Mouse (Mus musculus) myocyte (in vitro differentiated cells): ENCODE data around the gene Espn. TPM values are rescaled to one million over a fixed set of nuclear protein-coding genes. Genes with fewer than 3 reads are reported as not detected.

Experiments
- H3K27me3 ChIP-seq: one replicate; pipeline ENCODE4 v1.6.1; 2011; ENCODE audit not compliant: control insufficient read depth, insufficient read depth, insufficient read length
- H3K36me3 ChIP-seq: one replicate; pipeline ENCODE4 v1.6.1; 2011; ENCODE audit not compliant: control insufficient read depth, insufficient read depth
- H3K4me2 ChIP-seq: one replicate; pipeline ENCODE4 v1.6.1; 2011; ENCODE audit warnings: low read depth, control low read depth
- H3K4me3 ChIP-seq: one replicate; pipeline ENCODE4 v1.5.1; 2011; ENCODE audit warnings: mild to moderate bottlenecking, control low read depth, moderate library complexity
- H3K79me2 ChIP-seq: one replicate; pipeline ENCODE4 v1.6.1; 2011; ENCODE audit not compliant: control insufficient read depth, insufficient read depth
- H3ac ChIP-seq: one replicate; pipeline ENCODE4 v1.6.1; 2011; ENCODE audit not compliant: control insufficient read depth, insufficient read length
- CEBPB ChIP-seq: IDR thresholded peaks from 2 replicates; pipeline ENCODE4 v1.6.1; 2011; ENCODE audit warnings: mild to moderate bottlenecking, moderate library complexity; ENCODE audit not compliant: poor library complexity, insufficient read depth, severe bottlenecking
- E2F4 ChIP-seq: IDR thresholded peaks from one replicate; pipeline ENCODE4 v1.6.1; 2011; ENCODE audit warnings: mild to moderate bottlenecking, control low read depth, moderate library complexity; ENCODE audit not compliant: insufficient read depth
- MAX ChIP-seq: IDR thresholded peaks from one replicate; pipeline ENCODE4 v1.6.1; 2011; ENCODE audit warnings: low read depth, mild to moderate bottlenecking, control low read depth
- MYOD1 ChIP-seq, 3 experiments: IDR thresholded peaks; one replicate each; pipeline ENCODE4 v1.6.1; 2011; ENCODE audit warnings: control low read depth in 2 of 3, low read depth in 2 of 3, mild to moderate bottlenecking in 2 of 3, moderate library complexity in 1 of 3; ENCODE audit not compliant: insufficient read length in 2 of 3, control insufficient read depth in 1 of 3
- MYOG ChIP-seq, 3 experiments: IDR thresholded peaks; one replicate each; pipeline ENCODE4 v1.6.1; 2011; ENCODE audit warnings: control low read depth in 2 of 3, low read depth in 2 of 3, mild to moderate bottlenecking in 2 of 3; ENCODE audit not compliant: insufficient read length in 2 of 3, control insufficient read depth in 1 of 3, insufficient read depth in 1 of 3
- POLR2A ChIP-seq: IDR thresholded peaks from one replicate; pipeline ENCODE4 v1.6.1; 2011; ENCODE audit warnings: low read depth, mild to moderate bottlenecking, control low read depth, moderate library complexity; ENCODE audit not compliant: insufficient read length
- POLR2AphosphoS2 ChIP-seq: IDR thresholded peaks from one replicate; pipeline ENCODE4 v1.6.1; 2011; ENCODE audit warnings: low read depth, control low read depth; ENCODE audit not compliant: insufficient read length
- REST ChIP-seq: IDR thresholded peaks from one replicate; pipeline ENCODE4 v1.6.1; 2011; ENCODE audit warnings: mild to moderate bottlenecking, control low read depth, moderate library complexity; ENCODE audit not compliant: insufficient read depth, insufficient read length
- SRF ChIP-seq: IDR thresholded peaks from one replicate; pipeline ENCODE4 v1.6.1; 2011; ENCODE audit warnings: low read depth; ENCODE audit not compliant: control insufficient read depth, insufficient read length
- TCF12 ChIP-seq: IDR thresholded peaks from one replicate; pipeline ENCODE4 v1.6.1; 2011; ENCODE audit warnings: mild to moderate bottlenecking, control low read depth; ENCODE audit not compliant: poor library complexity, insufficient read depth, severe bottlenecking
- TCF3 ChIP-seq: IDR thresholded peaks from one replicate; pipeline ENCODE4 v1.6.1; 2011; ENCODE audit warnings: low read depth, control low read depth; ENCODE audit not compliant: insufficient read length
- USF1 ChIP-seq: IDR thresholded peaks from one replicate; pipeline ENCODE4 v1.6.1; 2011; ENCODE audit warnings: low read depth, mild to moderate bottlenecking, control low read depth, moderate library complexity
- polyA plus RNA-seq: library from polyadenylated mRNA; unstranded; fragments of >200 nt; fragmentation: generic; extraction: Trizol; gene quantifications from one replicate; pipeline ENCODE4 v1.2.1, GENCODE M21; 2012; ENCODE audit warnings: missing spikeins

The Espn gene
- polyA plus RNA-seq, 1 experiment: 0.65 TPM

DNA sequence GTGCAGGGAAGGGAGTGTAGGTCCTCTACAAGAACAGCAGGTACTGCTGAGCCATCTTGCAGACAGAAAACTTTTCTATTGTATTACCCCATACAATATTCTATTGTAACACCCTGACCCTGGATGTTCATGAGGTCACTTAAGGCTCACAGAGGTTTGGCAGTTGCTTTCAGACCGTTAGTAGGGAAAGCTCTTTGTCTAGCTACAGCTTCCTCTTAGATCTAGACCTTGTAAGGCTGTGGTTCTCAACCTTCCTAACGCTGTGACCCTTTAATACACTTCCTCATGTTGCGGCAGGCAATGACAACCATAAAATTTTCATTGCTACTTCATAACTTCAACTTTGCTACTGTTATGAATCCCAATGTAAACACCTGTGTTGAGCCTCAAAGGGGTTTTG, 24.5 kb upstream of the Espn start:
- Histone ChIP-seq H3K4me3 (peak overlapping the region; percentile 57), H3K36me3 (peaks cover 4% of the 10 kb centered on the region), H3K27me3 (no peaks in the 10 kb centered on the region), H3K4me2 (peak overlapping the region; percentile 76), H3ac (no peak overlapping the region), H3K79me2 (peaks cover 34% of the 10 kb centered on the region)
- TF ChIP-seq E2F4: no peak
- TF ChIP-seq SRF: no peak
- no peak for TF ChIP-seq USF1
- TF ChIP-seq POLR2AphosphoS2: no peak
- no peak for TF ChIP-seq REST
- no peak for TF ChIP-seq CEBPB
- no peak for TF ChIP-seq MYOG (IDR thresholded peaks at IDR 0.05; ENCODE audit: control insufficient read depth in 1 of 3, insufficient read depth in 1 of 3, insufficient read length in 2 of 3, low read depth in 2 of 3)
- TF ChIP-seq TCF3: no peak
- TF ChIP-seq TCF12: no peak
- TF ChIP-seq MYOD1 (IDR thresholded peaks at IDR 0.05; ENCODE audit: control insufficient read depth in 1 of 3, insufficient read length in 2 of 3, low read depth in 2 of 3): no peak
- no peak for TF ChIP-seq POLR2A
- TF ChIP-seq MAX: no peak

DNA sequence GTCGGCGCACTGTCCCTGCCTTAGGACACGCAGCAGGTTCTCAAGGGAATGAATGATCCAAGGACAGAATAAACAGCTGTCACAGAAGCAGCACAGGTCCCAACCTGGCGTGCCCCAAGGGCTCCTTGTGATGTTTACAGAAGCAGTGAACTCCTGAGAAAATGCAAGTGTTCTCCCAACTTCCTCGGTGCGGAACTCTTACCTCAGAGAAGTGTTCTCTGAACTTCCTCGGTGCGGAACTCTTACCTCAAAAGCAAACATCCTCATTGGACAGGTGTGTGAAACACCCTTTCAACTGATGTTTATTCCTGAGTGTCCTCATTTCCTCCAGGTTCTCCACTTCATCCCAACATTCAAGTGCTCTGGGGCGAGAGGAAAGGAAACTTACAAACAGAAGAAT, 21.8 kb upstream of the Espn start:
- TF ChIP-seq REST (no peak), MYOD1 (IDR thresholded peaks at IDR 0.05; ENCODE audit: control insufficient read depth in 1 of 3, insufficient read length in 2 of 3, low read depth in 2 of 3) (no peak), MAX (no peak), E2F4 (no peak), SRF (no peak), CEBPB (no peak), MYOG (IDR thresholded peaks at IDR 0.05; ENCODE audit: control insufficient read depth in 1 of 3, insufficient read depth in 1 of 3, insufficient read length in 2 of 3, low read depth in 2 of 3) (no peak), POLR2AphosphoS2 (no peak), TCF3 (no peak), POLR2A (no peak), USF1 (no peak), TCF12 (no peak)
- Histone ChIP-seq H3K4me2 (no peak overlapping the region), H3K36me3 (no peaks in the 10 kb centered on the region), H3K4me3 (no peak overlapping the region), H3K79me2 (peaks cover 7% of the 10 kb centered on the region), H3K27me3 (peaks cover 4% of the 10 kb centered on the region), H3ac (no peak overlapping the region)

DNA sequence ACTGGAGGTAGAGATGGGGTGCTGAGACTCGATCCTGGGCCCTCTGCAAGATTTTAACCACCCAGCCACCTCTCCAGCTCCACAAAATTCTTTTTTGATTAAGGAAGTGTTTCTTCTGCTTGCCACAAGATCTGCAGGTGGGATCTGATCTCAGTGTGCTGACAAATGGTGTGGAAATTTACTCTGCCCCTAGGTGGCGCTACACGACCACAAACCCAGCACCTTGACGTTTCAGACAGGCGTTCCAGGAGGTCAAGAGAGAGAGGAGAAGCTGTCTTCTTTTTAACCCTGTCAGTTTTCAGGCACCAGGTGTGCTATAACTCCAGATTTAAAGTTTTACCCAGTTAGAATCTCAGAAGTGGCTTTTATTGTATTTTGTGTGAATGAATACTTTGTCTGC, 20.9 kb upstream of the Espn start:
- no peak overlapping the region for H3K4me3 ChIP-seq
- H3ac ChIP-seq: no peak overlapping the region
- H3K27me3 ChIP-seq: peaks cover 4% of the 10 kb centered on the region
- H3K4me2 ChIP-seq: no peak overlapping the region
- H3K79me2 ChIP-seq: no peaks in the 10 kb centered on the region
- no peak for TF ChIP-seq USF1
- no peak for TF ChIP-seq REST
- TF ChIP-seq MAX: no peak
- TF ChIP-seq POLR2AphosphoS2: no peak
- TF ChIP-seq CEBPB: no peak
- H3K36me3 ChIP-seq: no peaks in the 10 kb centered on the region

DNA sequence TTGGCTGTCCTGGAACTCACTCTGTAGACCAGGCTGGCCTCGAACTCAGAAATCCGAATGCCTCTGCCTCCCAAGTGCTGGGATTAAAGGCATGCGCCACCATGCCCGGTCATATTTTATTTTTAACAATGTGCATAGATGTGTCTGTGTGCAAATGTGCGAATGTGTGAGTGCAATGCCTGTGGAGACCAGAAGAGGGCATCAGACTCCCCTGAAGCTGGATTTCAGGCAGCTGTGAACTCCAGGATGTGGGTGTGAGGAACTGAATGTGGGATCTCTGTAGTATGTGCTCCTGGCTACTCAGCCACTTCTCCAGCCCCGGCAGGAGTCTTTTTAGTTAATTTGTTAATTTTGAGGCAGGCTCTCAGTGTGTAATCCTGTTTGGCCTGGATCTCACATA, 19.4 kb upstream of the Espn start:
- H3K27me3 ChIP-seq: peaks cover 4% of the 10 kb centered on the region
- no peak overlapping the region for H3K4me3 ChIP-seq
- no peak for TF ChIP-seq POLR2A
- no peak for TF ChIP-seq MYOG (IDR thresholded peaks at IDR 0.05; ENCODE audit: control insufficient read depth in 1 of 3, insufficient read depth in 1 of 3, insufficient read length in 2 of 3, low read depth in 2 of 3)
- no peaks in the 10 kb centered on the region for H3K79me2 ChIP-seq
- no peak overlapping the region for H3ac ChIP-seq
- H3K4me2 ChIP-seq: no peak overlapping the region
- H3K36me3 ChIP-seq: no peaks in the 10 kb centered on the region

DNA sequence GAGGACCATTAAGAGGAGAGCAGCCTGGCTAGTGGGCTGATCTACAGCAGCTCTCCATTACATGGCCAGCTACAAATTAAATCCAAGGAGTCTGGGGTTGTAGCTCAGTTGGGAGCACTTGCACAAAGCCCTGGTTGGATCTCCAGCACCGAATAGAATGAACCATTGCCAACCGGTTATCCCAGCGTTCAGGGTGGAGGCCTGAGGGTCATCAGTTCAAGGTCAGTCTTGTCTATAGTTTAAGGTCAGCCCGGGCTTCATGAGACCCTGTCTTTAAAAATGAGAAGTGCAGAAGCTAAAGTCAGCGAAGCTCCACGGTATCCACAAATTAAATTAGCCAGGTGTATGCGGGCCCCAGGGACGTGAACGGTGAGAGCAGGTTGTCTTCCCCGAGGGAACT, 18.1 kb upstream of the Espn start:
- Histone ChIP-seq H3K4me2 (no peak overlapping the region), H3K4me3 (no peak overlapping the region), H3K36me3 (no peaks in the 10 kb centered on the region), H3ac (no peak overlapping the region), H3K79me2 (no peaks in the 10 kb centered on the region), H3K27me3 (peaks cover 4% of the 10 kb centered on the region)
- TF ChIP-seq REST: no peak
- TF ChIP-seq TCF3: no peak
- no peak for TF ChIP-seq MAX

DNA sequence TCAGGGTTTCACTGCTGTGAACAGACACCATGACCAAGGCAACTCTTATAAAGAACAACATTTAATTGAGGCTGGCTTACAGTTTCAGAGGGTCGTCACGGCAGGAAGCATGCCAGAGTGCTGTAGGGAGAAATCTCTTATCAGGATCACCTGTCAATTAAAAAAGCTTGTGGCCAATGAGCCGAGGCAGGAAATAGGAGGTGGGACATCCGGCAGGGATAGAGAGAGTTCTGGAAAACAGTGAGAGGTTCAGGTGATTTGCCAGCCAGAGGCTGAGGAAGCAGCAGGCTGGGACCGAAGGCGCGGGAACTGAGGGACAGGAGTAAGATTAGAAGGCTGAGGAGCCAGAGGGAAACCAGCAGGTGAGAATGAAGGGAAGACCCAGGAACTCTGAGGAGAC, 16.9 kb upstream of the Espn start:
- Histone ChIP-seq H3K27me3 (peaks cover 4% of the 10 kb centered on the region), H3ac (no peak overlapping the region), H3K4me3 (no peak overlapping the region), H3K79me2 (no peaks in the 10 kb centered on the region), H3K4me2 (no peak overlapping the region), H3K36me3 (no peaks in the 10 kb centered on the region)
- TF ChIP-seq TCF12 (no peak), REST (no peak), USF1 (no peak), POLR2A (no peak), SRF (no peak), E2F4 (no peak), POLR2AphosphoS2 (no peak), TCF3 (no peak), MYOD1 (IDR thresholded peaks at IDR 0.05; ENCODE audit: control insufficient read depth in 1 of 3, insufficient read length in 2 of 3, low read depth in 2 of 3) (no peak), MYOG (IDR thresholded peaks at IDR 0.05; ENCODE audit: control insufficient read depth in 1 of 3, insufficient read depth in 1 of 3, insufficient read length in 2 of 3, low read depth in 2 of 3) (no peak), CEBPB (no peak), MAX (no peak)
